Mouse (Mus musculus): ENCODE data around the gene Xpot.

Xpot gene

DNA sequence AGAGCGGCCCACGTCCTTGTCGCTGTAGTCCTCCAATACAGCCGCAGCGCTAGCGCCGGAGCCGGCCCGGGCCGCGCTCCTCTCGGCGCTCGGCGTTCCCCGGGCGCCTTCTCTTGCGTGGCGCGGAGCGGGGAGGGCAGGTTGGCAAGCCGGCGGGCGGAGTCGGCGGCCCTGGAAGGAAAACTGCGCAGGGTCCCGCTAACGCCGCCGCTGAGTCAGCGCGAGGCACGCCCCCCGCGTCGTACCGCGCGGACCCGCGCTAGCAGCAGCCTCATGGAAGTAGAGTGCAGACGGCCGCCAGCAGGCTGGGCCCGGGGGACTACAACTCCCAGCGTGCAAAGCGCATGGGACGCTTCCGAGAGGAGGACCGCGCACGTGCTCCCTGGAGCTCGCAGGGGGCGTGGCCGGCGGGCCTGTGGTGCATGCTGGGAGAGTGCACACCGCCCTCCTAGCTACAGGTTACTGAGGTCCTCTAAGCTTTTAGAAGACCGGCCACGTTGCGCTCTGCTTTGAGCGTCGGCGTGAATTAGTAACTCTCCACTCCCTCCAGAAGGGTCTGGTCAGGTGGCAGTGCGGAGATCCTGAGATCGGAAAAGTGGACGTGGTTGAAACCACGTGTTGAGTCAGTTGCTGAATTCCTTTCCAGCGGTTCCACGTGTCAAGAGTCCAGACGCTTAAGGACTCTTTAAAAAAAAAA lies at the start of gene Xpot:
Gene Xpot, minus strand, starts transcription at position 147 of the 697 bp plus-strand sequence.
- POLR2A ChIA-PET: interaction anchor here in 3 of 4 experiments (0.5 to 5.6 kb wide), 51 partner anchors 9 to 647 kb away, joined by 3 to 59 read pairs (median 4); partner anchors contain the start of genes D930020B18Rik (in 3 of the 3), Rxylt1 (in 2 of the 3), Tbk1 (in 2 of the 3) and Lemd3 (in 1 of the 3)
- CTCF ChIA-PET: interaction anchor here in 1 of 4 experiments (0.6 kb wide), 2 partner anchors 70 to 1564 kb away, joined by 3 to 4 read pairs; no protein-coding TSS in a partner anchor

DNA sequence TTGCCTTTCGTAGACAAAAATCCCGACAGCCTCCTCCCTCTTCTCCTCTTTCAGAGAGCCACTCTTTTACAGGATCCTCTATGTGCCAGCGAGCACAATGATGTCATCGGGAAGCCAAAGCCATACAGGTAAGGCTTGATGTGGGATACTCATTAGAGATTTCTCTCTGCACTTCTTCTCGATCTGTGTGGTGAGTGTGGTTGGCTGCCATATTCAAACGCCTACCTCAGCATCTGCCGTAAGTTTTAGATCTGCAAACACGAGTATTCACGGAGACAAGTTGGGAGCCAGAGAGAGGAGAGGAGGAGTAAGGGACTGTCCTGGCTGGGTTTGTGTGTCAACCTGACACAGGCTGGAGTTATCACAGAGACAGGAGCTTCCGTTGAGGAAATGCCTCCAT lies 43.0 kb upstream of the Xpot start:
- POLR2A ChIA-PET: no interaction called here
- CTCF ChIA-PET: interaction anchor here in 2 of 4 experiments (0.6 to 0.9 kb wide), 2 partner anchors 12 to 17 kb away, joined by 3 to 5 read pairs; no protein-coding TSS in a partner anchor

DNA sequence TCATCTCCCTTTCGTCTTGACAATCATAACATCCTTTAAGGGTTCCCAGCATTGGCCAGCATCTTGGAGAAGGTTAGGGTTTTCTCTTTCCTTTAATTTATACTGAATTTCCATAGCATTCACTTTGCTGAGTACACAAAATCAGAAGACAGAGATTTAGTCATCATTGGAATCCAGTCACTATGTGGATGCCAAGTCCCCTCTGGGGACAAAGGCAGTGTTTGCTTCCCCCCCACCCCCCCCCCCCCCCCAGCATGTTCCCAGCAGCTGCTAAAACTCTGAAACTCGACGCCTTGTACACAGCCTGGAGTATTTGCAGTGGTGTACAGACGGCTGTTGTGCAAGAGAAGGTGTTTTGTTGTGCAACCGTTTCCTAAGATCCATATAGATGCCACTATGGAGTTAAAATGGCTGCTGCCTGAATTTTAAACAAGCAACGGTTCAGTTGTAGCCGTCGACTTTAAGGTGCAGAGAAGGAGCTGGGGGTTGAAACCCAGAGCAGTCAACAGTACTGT lies 39.6 kb upstream of the Xpot start:
- CTCF ChIA-PET: no interaction called here
- POLR2A ChIA-PET: no interaction called here

DNA sequence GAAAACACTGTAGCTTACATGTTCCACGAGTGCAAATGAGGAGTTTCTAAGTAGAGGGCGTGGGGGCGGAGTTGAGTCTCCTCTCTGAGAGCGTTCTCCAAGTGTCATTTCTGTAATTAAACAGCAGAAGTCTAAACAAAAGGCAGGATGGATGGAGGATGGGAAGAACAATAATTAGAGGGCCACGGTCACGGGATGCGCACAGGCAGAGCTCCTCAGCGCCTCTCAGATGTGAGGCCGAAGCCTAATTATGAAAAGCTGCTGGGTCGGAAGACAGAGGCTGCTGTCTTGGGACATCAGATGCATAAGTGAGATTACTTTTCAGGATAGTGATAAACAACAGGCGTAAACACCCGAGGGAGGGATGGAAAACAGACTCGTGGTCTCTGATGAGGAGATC lies 37.5 kb upstream of the Xpot start:
- CTCF ChIA-PET: interaction anchor here in 3 of 4 experiments (0.6 to 1.7 kb wide), 5 partner anchors 23 to 1343 kb away, joined by 3 to 8 read pairs (median 4); no protein-coding TSS in a partner anchor
- POLR2A ChIA-PET: interaction anchor here in 3 of 4 experiments (0.6 to 1.3 kb wide), 7 partner anchors 17 to 186 kb away, joined by 3 to 8 read pairs (median 4); partner anchors contain the start of gene Xpot (in 1 of the 3)

DNA sequence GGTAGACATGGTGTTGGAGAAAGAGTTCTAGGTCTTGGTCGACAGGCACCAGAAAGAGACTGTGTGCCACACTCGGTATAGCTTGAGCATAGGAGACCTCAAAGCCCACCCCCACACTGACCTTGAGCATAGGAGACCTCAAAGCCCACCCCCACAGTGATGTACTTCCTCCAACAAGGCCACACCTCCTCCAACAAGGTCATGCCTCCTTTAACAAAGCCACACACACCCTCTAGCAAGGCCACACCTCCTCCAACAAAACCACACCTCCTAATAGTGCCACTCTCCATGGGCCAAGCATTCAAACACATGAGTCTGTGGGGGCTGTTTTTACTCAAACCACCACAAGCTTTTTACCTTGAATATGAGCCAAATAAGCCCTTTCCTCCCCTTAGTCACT lies 36.6 kb upstream of the Xpot start:
- ChIA-PET POLR2A (interaction anchor here in 2 of 4 experiments (0.7 to 1.3 kb wide), 3 partner anchors 17 to 1264 kb away, joined by 3 to 5 read pairs (median 4); partner anchors contain the start of gene Xpot (in 1 of the 2)), CTCF (no interaction called here)

DNA sequence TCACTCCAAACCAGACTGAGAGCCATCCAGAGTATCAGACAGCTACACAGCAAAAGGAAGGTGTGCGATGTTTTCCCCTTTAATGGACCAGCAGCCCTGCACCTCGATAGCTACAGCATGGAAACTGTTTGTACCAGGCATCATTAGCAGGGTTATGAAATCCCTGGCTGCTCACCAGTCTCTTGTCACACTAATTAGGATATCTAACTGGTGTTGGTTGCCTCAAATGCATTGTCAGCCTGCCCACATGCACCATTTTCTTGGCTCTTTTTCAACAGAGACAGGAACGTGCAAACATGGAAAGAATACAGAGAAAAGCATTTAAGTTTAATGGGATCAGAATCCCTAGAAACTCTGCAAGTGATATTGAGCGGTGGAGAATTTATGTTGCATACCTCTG lies 29.8 kb upstream of the Xpot start:
- CTCF ChIA-PET: interaction anchor here in 1 of 4 experiments (0.9 kb wide), 1 partner anchor 19 kb away, joined by 4 read pairs; no protein-coding TSS in a partner anchor
- POLR2A ChIA-PET: interaction anchor here in 2 of 4 experiments (1.1 to 1.2 kb wide), 4 partner anchors 14 to 84 kb away, joined by 3 to 5 read pairs (median 4); partner anchors contain the start of genes BC048403 (in 1 of the 2), D930020B18Rik (in 1 of the 2) and Xpot (in 1 of the 2)

DNA sequence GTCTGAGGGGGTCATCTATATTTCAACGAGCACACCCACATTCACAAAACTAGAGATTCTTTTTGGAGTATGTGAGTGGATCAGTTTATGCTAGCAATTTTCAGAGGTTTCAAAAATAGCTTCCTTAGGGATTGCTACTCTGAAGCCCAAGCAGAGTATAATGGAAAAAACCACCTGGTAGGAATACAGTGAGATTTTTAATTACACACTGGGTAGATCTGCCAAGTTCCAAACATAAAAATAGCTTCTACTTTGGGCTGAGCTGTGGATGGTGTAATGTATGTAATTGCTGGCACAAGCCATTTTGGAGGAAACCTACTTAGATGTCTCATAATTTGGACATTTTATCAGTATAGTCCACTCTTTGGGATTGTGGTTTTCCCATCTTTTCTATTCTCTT lies 26.9 kb upstream of the Xpot start:
- ChIA-PET CTCF (no interaction called here), POLR2A (interaction anchor here in 1 of 4 experiments (0.5 to 0.6 kb wide), 2 partner anchors 430 to 1419 kb away, joined by 3 read pairs; no protein-coding TSS in a partner anchor)

DNA sequence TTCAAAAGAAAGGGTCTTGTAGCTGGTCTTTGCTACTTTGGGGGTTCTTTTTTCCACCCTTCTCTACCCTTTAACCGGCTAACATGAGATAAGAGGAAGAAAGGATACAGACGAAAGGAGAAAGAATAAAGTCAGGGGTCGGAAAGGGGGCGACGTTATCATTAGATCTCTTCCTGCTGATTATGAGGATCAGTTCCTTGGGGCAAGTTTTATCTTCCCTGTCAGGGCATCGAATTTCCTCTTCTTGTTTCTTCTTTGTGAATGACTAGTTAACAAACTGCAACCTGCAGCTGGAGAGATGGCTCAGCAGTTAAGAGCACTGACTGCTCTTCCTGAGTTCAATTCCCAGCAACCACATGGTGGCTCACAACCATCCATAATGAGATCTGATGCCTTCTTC lies 20.2 kb upstream of the Xpot start:
- ChIA-PET CTCF (no interaction called here), POLR2A (interaction anchor here in 1 of 4 experiments (2.1 kb wide), 1 partner anchor 17 kb away, joined by 5 read pairs; no protein-coding TSS in a partner anchor)

DNA sequence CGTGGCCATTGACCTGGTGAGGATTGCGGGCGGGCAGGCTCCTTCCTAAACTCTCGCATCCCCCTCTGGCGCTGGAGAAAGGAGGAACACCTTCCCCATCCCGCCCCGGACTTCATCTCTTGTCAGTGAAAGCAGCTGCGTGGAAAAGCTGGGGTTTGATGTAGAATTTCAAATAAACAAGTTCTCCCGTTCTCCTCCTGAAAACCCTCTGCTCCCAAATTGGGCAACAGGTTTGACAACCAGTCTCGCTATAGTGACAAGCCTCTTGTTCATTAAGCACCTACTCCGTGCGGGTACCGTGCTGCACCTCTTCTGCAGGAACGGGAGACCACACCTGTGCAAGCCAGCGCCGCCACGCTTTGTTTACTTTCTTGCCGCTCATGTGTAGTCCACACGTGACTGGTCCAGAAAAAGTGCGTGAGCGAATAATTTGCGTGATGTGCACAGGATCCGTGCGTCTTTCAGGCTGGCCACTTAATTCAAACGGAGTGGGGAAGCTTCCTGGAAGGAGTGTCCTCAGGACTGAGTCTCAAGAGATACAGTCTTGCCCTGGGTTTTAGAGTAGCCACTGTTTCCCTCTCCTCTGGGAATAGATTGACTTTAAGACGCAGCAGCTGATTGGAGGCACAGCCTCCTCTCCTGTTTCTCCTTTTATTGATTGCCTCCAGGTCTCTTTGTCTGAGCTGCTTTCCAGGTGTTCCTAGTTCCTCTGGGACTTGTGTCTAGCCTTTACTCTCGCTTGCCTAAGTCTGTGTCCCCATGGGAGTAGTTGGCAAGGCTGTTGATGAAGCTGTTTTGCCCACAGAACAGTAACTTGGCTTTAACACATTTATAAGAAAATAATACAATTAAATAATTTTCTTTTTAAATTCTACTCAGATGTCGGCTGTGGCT lies 16.2 kb upstream of the Xpot start:
- ChIA-PET POLR2A (interaction anchor here in 3 of 4 experiments (0.6 to 5.5 kb wide), 13 partner anchors 14 to 621 kb away, joined by 3 to 59 read pairs (median 3); partner anchors contain the start of genes Xpot (in 3 of the 3) and BC048403 (in 1 of the 3)), CTCF (interaction anchor here (0.6 to 2.2 kb wide), 7 partner anchors 44 to 1466 kb away, joined by 3 to 7 read pairs (median 3); no protein-coding TSS in a partner anchor)

DNA sequence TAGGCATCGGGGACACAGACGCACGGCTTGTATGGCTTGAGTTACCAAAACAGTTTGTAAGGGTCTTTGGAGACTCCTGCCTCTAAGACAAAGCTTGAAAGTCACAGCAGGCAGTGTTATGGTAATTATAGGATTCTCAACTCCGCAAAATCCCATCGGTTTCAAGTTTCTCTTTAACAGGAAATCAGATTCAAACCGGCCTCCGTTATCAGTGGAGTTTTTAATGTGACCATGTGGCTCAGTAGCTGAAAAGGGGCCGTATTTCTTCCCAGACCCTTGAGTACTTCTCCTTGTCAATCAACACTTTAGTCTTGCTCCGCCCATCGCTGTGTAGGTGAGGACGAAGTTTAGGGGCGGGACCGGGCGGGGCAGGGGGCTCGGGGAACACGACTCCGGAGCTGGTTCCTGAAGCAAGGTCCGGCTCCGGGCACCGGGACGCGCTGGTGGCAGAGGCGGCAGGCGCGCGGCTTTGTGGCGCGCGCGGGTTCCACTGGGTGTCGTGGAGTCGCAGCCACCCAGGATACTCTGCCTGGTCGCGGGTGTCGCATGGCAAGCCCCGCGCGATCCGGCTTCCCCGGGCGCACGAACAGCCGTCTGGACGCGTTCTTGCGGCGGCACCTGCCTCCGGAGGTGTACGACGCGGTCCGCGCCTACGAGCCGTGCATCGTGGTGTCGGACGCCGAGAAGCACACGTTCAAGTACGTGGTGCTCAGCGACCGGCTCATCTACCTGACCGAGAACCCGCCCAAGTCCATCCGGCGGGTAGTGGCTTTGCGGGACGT lies 15.3 kb upstream of the Xpot start, which contains the start of gene D930020B18Rik:
Gene D930020B18Rik, plus strand, starts transcription at position 317 of the 782 bp plus-strand sequence.
- CTCF ChIA-PET: interaction anchor here (0.6 to 2.2 kb wide), 10 partner anchors 45 to 1465 kb away, joined by 3 to 7 read pairs (median 3); no protein-coding TSS in a partner anchor

DNA sequence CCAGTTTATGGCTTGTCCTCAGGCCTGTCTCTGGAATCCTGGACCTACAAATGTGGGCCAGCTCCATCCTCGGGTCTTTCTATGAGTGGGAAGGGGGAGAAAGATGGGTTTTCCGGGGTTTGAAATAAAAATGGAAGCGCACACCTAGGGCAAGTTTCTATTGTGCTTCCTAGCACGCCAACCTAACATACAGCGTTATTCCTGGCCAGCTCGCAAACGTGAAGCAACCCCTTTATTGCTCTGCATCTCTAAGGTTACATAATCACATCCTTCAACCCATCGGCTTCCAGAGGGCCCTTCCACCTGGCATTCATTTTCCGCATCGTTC lies 14.8 kb upstream of the Xpot start:
- ChIA-PET POLR2A (interaction anchor here in 3 of 4 experiments (0.6 to 5.5 kb wide), 10 partner anchors 13 to 132 kb away, joined by 3 to 59 read pairs (median 3); partner anchors contain the start of genes Xpot (in 3 of the 3) and BC048403 (in 1 of the 3)), CTCF (interaction anchor here (0.7 to 2.2 kb wide), 8 partner anchors 45 to 1256 kb away, joined by 3 to 7 read pairs (median 3); no protein-coding TSS in a partner anchor)

More for the DNA sequence above, 15.3 kb upstream of the Xpot start, which contains the start of gene D930020B18Rik:
- POLR2A ChIA-PET: interaction anchor here in 3 of 4 experiments (0.6 to 5.5 kb wide), 13 partner anchors 13 to 456 kb away, joined by 3 to 59 read pairs (median 3); partner anchors contain the start of genes Xpot (in 3 of the 3), BC048403 (in 1 of the 3) and Rxylt1 (in 1 of the 3)

DNA sequence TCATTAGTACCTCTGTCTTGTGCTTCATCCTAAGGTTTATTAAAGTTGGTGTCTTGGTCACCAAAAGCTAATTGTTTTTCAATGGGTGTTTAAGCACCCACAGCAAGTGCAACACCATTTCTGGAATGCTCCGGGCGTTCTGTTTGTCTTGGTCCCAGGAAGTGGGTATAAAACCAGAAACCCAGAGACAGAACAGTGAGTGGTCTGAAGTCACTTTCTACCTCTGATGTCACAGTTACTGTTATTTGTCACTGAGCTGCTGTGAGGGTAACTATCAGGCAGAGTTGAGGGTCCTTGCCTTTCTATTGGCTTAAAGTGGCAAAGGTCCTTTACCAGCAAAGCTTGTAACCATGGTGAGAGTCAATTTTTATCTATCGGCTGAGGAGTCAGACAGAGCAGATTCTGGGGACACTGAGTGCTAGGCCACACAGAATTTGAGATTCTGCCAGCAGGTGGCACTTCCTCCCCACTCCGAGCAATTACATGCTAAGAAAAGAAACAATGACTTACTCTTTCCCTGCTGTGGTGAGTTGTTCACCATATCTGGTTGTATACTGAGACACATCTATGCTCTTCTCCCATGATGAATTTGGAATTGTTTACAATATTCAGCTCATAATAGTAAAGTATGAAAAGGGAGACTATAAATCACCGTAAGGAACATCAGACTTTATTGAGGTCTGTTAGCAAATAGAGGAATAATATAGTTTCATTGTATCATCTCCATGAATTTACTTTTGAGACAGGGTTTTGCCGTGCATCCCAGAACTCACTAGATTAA lies 14.2 kb upstream of the Xpot start:
- CTCF ChIA-PET: interaction anchor here in 2 of 4 experiments (0.8 to 2.2 kb wide), 4 partner anchors 46 to 1255 kb away, joined by 3 to 7 read pairs (median 4); no protein-coding TSS in a partner anchor
- POLR2A ChIA-PET: interaction anchor here in 3 of 4 experiments (0.7 to 5.5 kb wide), 9 partner anchors 11 to 250 kb away, joined by 3 to 59 read pairs (median 4); partner anchors contain the start of gene Xpot (in 3 of the 3)

DNA sequence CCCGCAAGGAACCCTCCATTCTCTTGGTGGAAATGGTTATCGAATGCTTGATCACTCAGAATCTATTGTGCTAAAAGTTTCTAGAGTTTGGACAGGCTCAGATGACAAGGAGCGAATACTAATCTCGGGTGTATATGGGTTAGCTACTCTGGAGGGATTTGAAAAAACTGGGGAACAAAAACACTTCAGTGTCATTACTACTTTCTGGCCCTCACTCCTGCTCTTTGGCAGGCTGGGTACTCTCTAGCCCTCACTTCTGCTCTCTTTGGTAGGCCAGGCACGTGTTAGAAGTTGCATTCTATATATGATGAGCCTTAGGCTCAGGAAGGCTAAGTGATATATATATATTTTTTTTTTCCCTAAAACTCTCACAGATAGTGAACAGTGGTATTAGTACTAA lies 13.4 kb upstream of the Xpot start:
- ChIA-PET CTCF (interaction anchor here in 1 of 4 experiments (1.8 kb wide), 1 partner anchor 47 kb away, joined by 3 read pairs; no protein-coding TSS in a partner anchor), POLR2A (interaction anchor here in 2 of 4 experiments (0.7 to 5.5 kb wide), 4 partner anchors 10 to 251 kb away, joined by 3 to 59 read pairs (median 4); partner anchors contain the start of gene Xpot (in 2 of the 2))

DNA sequence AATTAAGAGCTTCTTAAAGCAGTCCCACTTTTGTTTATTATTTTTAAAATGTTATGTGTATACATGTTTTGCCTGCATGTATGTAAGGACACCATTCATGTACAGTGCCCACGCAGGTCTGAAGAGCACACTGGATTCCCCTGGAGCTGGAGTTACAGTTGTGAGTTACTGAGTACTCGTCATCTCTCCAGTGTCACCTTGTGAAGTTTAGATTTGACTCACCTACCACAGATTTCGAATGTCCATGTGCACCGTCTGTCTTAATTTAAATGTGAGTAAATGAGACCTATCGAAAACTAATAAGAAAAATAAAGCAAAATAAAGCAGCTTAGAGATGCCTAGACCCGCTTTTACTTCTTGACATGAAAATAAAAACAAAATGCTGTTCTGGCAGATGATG lies 10.1 kb upstream of the Xpot start:
- POLR2A ChIA-PET: interaction anchor here in 3 of 4 experiments (1.3 to 2.9 kb wide), 4 partner anchors 9 to 10 kb away, joined by 3 to 12 read pairs (median 7); partner anchors contain the start of gene Xpot (in 3 of the 3)
- CTCF ChIA-PET: no interaction called here

DNA sequence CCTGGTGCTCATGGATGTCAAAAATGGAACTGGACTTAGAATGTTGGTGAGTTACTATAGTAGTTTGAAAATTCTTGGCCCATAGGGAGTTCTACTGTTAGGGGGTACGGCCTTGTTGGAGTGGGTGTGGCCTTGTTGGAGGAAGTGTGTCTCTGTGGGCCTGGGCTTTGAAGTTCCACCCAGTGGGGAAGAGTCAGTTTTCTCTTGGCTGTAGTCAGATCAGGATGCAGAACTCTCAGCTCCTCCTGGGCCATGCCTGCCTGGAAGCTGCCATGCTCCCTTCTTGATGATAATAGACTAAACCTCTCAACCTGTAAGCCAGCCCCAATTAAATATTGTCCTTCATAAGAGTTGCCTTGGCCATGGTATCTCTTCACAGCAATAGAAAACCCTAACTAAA lies 8.0 kb upstream of the Xpot start:
- CTCF ChIA-PET: interaction anchor here in 1 of 4 experiments (0.6 kb wide), 1 partner anchor 56 kb away, joined by 3 read pairs; no protein-coding TSS in a partner anchor
- POLR2A ChIA-PET: interaction anchor here in 2 of 4 experiments (0.7 to 2.2 kb wide), 2 partner anchors 8 to 106 kb away, joined by 4 to 10 read pairs; partner anchors contain the start of gene Xpot (in 1 of the 2)
